Mouse (Mus musculus): ENCODE measurements at regions not wholly inside any gene's neighbourhood (a gene's known extent, or its start where the extent isn't known, plus 50 kb on each side); places are given as distances from the start of the nearest gene placed in this dataset.
"Not testable (repeated sequence)": the region's sequence is repeated elsewhere in the genome, so short reads cannot be mapped to it uniquely, and the experiment has no call there.

DNA sequence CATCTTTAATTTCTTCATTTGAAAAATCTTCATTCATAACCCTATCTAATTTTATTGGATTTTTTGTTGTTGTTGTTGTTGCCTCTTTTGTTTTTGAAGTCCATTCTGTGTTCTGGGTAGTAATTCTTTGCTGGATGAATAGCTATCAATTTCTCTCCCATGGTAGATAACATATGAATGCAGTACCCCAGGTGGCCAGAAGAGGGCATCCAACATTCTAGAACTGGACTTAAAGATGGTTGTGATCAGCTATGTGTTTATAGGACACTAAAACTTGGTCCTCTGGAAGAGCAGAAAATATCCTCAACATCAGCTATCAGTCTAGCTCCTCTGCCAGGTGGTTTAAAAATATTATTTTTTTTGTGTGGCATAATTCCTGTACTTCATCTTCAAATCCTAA, 73.0 kb downstream of the Prl2c3 start:
- H3K36me3 ChIP-seq; H3K9ac ChIP-seq; H3K27me3 ChIP-seq; H3K27ac ChIP-seq (replicated peaks); H3K4me3 ChIP-seq; H3K4me1 ChIP-seq (replicated peaks); H3K9me3 ChIP-seq; ATAC-seq (ENCODE audit: low read depth); H3K4me2 ChIP-seq: not testable (repeated sequence)

DNA sequence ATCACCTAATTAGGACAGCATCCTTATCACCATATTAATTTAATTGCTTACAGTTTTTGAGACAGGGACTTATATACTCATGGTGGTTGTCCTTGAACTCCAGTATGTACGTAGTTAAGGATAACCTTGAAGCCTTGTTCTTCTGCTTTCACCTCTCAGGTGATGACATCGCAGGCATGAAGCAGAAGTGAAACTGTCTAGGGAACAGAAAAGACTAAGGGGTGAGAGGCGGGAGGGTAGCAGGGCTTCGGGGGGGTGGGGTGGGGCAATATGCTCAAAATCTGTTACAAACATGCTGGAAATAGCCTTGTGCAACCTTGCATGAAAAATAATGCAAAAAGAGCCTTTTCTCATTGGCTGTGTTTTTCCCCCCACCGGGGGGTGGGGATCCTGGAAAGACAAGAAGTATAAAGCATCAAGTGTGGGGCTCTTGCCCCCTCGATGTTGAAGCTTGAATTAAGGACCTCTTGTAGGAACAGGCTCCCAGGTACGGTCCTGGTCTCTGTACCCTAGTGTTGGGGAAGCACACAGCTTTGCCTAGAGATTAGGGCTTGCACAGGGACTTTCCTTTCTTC, 81.8 kb downstream of the Prl2c3 start:
- ATAC-seq (ENCODE audit: low read depth); H3K9me3 ChIP-seq; H3K4me1 ChIP-seq (replicated peaks); H3K9ac ChIP-seq; H3K4me2 ChIP-seq; H3K36me3 ChIP-seq; H3K4me3 ChIP-seq; H3K27ac ChIP-seq (replicated peaks); H3K27me3 ChIP-seq: not testable (repeated sequence)
- 89% methylated on average over 7 of the region's 7 CpGs for WGBS

DNA sequence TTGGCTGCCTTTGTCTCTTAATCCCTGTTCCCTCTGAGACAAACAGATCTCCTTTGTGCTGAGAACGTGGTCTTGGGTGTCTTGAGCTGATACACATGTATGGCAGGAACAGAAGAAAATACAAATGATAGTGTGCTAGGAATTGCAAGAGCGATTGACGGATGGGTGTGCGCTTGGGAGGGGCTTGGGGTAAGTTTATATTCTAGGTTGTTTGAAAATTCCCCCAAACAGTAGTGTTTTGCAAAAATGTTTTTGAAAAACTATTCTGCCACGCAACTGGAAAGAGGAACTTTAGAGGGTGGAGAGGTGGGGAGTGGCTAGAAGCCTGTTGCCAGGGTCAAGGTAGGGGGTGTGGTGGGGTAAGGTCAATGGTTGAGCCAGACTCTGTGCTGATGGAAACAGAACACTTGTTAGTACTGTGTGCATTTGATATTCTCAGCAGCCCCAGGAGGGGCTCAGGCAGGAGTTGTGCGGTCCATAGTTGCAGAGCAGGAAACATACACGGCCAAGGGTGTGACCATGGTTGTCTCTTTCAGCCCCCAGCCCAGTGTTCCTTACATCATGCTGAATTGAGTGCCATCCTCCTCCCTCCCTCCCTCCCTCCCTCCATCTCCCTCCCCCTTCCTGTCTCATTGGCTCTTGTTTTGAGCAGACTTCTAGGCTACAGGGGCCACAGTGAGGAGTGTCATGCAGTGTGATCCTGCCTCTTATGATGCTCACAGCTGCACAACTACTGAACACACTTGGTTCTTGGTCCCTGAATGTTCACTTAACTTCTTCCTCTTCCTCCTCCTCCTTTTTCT, 88.2 kb downstream of the Prl2c3 start:
- no peak for ATAC-seq (ENCODE audit: low read depth)
- Histone ChIP-seq H3K9me3 (no peaks in the 10 kb centered on the region), H3K9ac (no peak overlapping the region), H3K4me2 (no peak overlapping the region), H3K36me3 (no peaks in the 10 kb centered on the region), H3K4me3 (no peak overlapping the region), H3K27ac (replicated peaks) (no peak overlapping the region), H3K27me3 (no peaks in the 10 kb centered on the region), H3K4me1 (replicated peaks) (no peaks in the 10 kb centered on the region)
- 71% methylated on average over 7 of the region's 7 CpGs for WGBS

DNA sequence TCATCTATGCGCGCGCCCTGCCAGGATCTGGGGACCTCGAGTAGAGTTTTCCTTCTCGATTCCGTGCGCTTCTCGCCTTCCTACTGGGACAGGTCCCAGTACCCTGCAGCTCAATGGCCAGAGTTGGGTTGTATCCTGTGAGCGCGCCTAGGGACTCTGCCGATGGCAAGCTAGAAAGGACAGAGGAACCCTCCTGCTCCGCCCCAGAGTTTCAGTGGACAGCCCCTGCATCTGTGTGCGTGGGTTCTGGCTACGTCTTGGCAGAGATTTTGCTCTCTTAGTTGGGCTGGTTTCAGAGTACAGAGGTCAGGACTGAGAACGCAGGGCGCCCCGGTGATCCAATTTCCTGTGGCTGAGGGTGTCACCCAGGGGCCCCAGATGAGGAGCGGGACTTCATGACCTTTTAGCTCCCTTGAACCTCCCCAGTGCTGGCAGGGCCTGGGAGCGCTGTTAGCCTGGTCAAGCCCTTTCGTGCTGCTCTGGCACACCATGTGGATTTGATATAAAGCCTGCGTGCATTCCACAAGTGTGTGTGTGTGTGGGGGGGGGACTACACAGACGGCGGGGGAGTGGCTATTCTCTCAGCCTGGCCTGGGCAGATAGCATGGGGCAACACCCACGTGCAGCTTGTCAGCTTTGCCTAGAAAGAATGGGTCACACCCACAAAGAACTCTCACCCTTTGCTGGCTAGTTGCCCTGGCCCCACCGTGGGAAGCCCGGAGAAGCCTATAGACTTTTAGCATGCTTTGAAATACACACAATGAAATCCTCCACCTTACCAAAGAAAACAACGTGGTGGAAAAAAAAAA, 96.9 kb downstream of the Prl2c3 start:
- H3K9me3 ChIP-seq; H3K27ac ChIP-seq (replicated peaks); H3K36me3 ChIP-seq; H3K4me2 ChIP-seq; H3K4me1 ChIP-seq (replicated peaks); H3K9ac ChIP-seq; H3K27me3 ChIP-seq; H3K4me3 ChIP-seq: not testable (repeated sequence)
- ATAC-seq (ENCODE audit: low read depth), result peak; percentile 40; the same call in 1 of the 2 replicates
- 9% methylated on average over 19 of the region's 27 CpGs for WGBS

DNA sequence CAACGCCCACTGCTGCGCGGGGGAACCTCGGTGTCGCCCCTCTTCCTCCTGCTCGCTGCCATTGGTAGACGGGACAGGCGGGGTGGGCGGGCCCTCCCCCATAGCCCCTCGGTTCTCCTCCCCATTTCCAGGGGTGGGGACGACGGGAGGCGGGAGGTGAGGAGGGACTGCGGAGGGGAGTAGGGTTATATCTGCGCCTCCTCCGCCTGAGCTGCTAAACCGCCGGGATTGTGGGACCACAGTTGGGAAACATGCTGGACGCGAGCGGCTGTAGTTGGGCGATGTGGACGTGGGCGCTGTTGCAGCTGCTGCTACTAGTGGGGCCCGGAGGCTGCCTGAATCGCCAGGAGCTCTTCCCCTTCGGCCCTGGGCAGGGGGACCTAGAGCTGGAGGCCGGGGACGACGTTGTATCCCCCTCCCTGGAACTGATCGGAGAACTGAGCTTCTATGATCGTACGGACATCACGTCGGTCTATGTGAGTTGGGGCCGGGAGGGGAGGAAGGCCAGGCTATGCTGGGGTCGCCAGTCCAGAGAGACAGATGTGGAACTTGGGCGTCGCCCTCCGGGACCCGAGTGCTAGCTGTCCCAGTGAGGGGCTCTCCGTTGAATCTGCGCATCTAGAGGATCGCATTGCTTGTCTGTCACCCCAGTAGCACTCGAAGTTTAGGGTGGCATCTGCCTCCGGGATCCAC, 97.6 kb downstream of the Prl2c3 start:
- 0% methylated on average over 30 of the region's 46 CpGs for WGBS
- H3K27me3 ChIP-seq; H3K4me1 ChIP-seq (replicated peaks); H3K36me3 ChIP-seq; H3K9ac ChIP-seq; H3K27ac ChIP-seq (replicated peaks); H3K9me3 ChIP-seq: not testable (repeated sequence)
- Histone ChIP-seq H3K4me2 (peak overlapping the region; percentile 39), H3K4me3 (peak overlapping the region; percentile 24)
- ATAC-seq (ENCODE audit: low read depth), result peak; percentile 59

DNA sequence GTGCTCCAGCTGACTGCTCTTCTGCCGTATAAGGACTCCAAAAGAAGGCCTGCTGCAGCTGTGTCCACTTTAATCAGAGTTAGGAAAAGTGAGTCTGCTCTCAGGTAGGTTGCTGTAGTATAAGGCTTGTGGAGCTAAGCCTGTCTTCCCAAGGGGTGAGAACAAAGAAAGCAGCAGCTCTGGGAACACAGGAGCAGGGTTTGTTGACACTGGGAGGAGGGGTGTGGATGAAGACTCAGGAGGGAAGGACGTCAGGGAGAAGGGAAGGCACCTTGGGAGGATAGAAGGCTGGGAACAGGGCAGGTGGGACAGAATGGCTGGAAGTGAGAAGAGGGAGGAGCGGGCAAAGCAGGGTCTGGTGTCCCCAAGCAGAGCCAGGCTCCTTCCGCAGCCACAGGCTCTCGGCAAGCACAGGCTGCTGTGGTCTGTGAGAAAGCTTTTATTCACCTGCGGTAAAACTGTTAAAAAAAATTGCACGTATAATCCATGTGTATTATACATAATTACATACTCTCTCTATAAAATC, 106.2 kb downstream of the Prl2c3 start:
- H3K4me3 ChIP-seq; H3K9ac ChIP-seq; H3K27ac ChIP-seq (replicated peaks); ATAC-seq (ENCODE audit: low read depth); H3K9me3 ChIP-seq; H3K4me2 ChIP-seq; H3K36me3 ChIP-seq; H3K27me3 ChIP-seq; H3K4me1 ChIP-seq (replicated peaks): not testable (repeated sequence)
- 64% methylated on average over 6 of the region's 7 CpGs for WGBS

DNA sequence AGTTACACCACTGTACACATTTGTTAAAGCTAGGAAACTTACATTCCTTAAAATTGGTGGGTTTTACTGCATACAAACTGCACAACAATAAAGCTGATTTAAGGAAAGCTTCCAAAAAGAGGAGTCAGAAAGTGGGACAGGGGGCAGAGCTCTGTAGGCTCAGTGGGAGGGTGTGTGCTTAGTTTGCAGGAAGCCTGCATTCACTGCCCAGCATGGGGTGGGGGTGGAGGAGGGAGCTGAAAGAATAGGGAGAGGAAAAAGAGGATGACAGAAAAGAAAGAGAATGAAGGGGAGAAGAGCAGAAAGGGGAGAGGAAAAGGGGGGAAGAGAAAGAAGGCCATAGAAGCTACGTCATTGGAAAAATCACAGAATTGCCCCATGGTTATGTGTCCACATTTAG, 111.1 kb downstream of the Prl2c3 start:
- H3K4me2 ChIP-seq; H3K4me3 ChIP-seq; H3K4me1 ChIP-seq (replicated peaks); H3K36me3 ChIP-seq; H3K9ac ChIP-seq; H3K27ac ChIP-seq (replicated peaks); H3K9me3 ChIP-seq; ATAC-seq (ENCODE audit: low read depth); H3K27me3 ChIP-seq: not testable (repeated sequence)
- WGBS, result no CpG with 5 or more reads among the region's 1 CpGs

DNA sequence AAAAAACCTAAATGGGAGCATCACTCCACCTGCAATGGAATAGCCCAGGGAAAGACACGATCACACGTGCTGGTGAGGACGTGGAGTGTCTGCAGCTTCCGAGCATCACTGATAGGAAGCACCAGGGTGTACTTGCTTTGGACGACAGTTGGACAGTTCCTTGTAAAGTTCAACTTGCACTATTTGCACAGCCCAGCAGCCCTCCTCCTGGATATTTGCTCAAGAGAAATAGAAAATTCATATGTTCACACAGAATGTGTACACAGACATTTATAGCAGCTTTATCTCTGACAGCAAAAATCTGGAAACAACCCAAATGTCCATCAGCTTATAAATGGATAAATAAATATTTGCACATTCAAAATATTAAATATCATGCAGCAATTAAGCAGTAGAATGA, 111.7 kb downstream of the Prl2c3 start:
- not testable (repeated sequence) for H3K9ac ChIP-seq; H3K4me1 ChIP-seq (replicated peaks); H3K36me3 ChIP-seq; H3K27me3 ChIP-seq; ATAC-seq (ENCODE audit: low read depth); H3K4me2 ChIP-seq; H3K27ac ChIP-seq (replicated peaks); H3K4me3 ChIP-seq; H3K9me3 ChIP-seq
- WGBS, result 71% methylated on average over 2 of the region's 5 CpGs

DNA sequence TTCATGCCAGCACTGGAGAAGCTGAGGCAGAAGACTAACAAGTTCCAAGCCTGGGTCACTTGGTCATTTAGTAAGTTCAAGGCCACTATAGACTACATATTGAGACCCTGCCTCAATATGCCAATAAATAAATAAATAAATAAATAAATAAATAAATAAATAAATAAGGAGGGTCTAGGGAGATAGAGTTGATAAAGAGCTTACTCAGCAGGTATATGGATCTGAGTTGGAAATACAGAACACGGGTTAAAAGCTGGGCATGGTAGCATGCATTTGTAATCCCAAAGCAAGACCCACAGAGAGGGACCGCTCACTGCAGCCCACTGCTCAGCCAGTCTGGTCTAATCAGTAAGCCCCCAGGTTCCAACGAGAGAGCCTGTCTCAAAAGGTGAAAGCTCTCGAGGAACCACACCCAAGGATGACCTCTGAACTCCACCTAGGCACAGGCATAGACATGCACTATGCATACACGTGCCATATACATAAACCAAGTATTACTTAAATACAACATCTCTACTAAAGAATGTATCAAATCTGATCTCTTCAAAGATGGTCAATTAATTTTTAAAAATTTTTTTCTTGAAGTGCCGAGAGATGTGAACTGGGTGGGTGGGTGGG, 115.4 kb downstream of the Ero1lb start:
- not testable (repeated sequence) for H3K4me1 ChIP-seq (replicated peaks); ATAC-seq (ENCODE audit: low read depth)
- WGBS, result 73% methylated on average over 5 of the region's 6 CpGs

DNA sequence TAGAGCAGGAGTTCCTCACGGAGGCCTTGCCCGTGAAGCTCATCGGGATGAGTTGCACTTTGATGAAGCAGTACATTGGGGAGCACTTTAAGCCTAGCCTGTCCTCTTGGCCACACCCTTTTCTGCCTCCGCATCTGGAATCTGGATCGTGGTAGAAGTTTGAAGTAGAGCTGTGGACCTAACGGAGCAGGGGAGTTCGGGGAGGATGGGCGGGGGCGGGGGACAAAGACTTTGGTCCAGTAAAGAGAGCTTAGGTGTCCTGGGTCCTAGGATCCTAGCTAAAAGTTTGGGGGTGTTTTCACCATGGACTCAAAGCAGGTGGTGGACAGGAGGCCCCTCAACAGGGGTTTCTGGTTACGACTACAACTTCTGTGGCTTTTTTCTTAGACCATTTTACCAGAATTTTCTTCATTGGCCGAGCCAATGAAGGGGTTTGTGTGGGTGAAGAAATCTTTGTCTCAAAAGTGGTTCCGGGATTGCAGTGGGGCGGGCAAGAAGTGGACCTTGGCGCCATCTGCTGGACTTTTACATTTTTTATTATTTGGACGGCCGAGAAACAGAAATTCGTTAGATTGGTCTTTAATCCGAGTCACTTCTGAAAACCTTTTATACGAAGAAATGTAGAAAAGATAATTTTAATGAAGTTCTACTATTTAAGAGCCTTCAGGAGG, 114.7 kb downstream of the Ero1lb start:
- not testable (repeated sequence) for H3K9me3 ChIP-seq; H3K27me3 ChIP-seq; H3K27ac ChIP-seq (replicated peaks); H3K9ac ChIP-seq; H3K36me3 ChIP-seq; H3K4me1 ChIP-seq (replicated peaks)
- Histone ChIP-seq H3K4me3 (peak overlapping the region; percentile 15; the same call in 1 of the 2 replicates), H3K4me2 (peak overlapping the region; percentile 44)
- peak; percentile 69 for ATAC-seq (ENCODE audit: low read depth)
- WGBS, result 16% methylated on average over 19 of the region's 19 CpGs

More for the DNA sequence above, 115.4 kb downstream of the Ero1lb start:
- not testable (repeated sequence) for H3K4me3 ChIP-seq; H3K4me2 ChIP-seq; H3K36me3 ChIP-seq; H3K27me3 ChIP-seq; H3K9me3 ChIP-seq; H3K27ac ChIP-seq (replicated peaks); H3K9ac ChIP-seq

DNA sequence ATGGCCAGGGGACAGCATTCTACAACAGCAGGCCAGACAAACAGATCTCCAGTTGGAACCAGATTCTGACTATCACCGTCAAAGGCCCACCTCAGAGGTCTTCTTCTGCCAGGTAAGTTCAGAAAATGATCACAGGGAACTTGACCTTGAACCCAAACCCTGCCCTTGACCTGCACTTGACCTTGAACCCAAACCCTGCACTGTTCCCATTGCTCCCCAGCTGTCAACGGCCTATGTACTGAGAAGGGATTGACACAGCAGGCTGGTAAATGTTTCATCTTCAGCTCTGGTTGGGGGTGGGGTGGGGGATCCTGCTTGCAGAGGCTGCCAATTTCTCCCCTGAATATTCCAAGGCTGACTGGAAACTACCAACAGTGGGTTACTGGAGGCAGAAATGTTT, 111.7 kb downstream of the Ero1lb start:
- Histone ChIP-seq H3K9ac (no peak overlapping the region), H3K9me3 (no peaks in the 10 kb centered on the region), H3K27me3 (no peaks in the 10 kb centered on the region), H3K27ac (replicated peaks) (no peak overlapping the region), H3K36me3 (no peaks in the 10 kb centered on the region), H3K4me2 (no peak overlapping the region), H3K4me1 (replicated peaks) (no peaks in the 10 kb centered on the region), H3K4me3 (no peak overlapping the region)
- WGBS, result 76% methylated on average over 2 of the region's 2 CpGs
- no peak for ATAC-seq (ENCODE audit: low read depth)

Data from neural tube, embryonic 13.5 days (tissue).